Mouse (Mus musculus) Patski (cell line): Measurements from ENCODE around the gene Paics. TPM values are rescaled to one million over a fixed set of nuclear protein-coding genes. Genes with fewer than 3 reads are reported as not detected.
"Not testable (repeated sequence)": the region's sequence is repeated elsewhere in the genome, so short reads cannot be mapped to it uniquely, and the experiment has no call there.

ENCODE experiments used
- ATAC-seq: fragments of 100-300 bp; one replicate; pipeline ENCODE4 v1.8.0; 2021
- CTCF ChIA-PET: fragments of 350-600 bp; sonication (Branson Sonifier 250); formaldehyde crosslinking; loops from one replicate; lab custom pipeline; 2022; ENCODE audit warnings: inconsistent platforms; lab: Charles Lee
- POLR2A ChIA-PET: fragments of 350-600 bp; sonication (Branson Sonifier 250); formaldehyde crosslinking; loops from one replicate; lab custom pipeline; 2022; ENCODE audit warnings: antibody characterized with exemption, inconsistent platforms; lab: Charles Lee
- DNase-seq: peaks from one replicate; pipeline ENCODE4 v3.0.0-alpha.2; 2011; ENCODE audit warnings: low read depth, low spot score
- H3K27me3 ChIP-seq: fragments of 371-371 bp; one replicate; pipeline ENCODE4 v1.5.1; 2021
- CTCF ChIP-seq: fragments of 100-300 bp; IDR thresholded peaks from one replicate; pipeline ENCODE4 v1.5.1; 2021
- in situ Hi-C: fragments of 300-500 bp; cut with MboI; formaldehyde crosslinking; loops from 3 replicates; pipeline ENCODE4 v1.11.1; 2018; ENCODE audit warnings: low pct_unique_long_range_greater_than_20kb, mixed read lengths
- polyA plus RNA-seq: library from polyadenylated mRNA; unstranded; gene quantifications from one replicate; pipeline ENCODE4 v1.2.3, GENCODE M21; 2021

Gene Paics
- polyA plus RNA-seq, 1 experiment from 2014 or later: 335 TPM

- no peak for TF ChIP-seq CTCF
- H3K27me3 ChIP-seq: no peaks in the 10 kb centered on the region
- no peak for ATAC-seq
- POLR2A ChIA-PET: interaction anchor here (0.7 kb wide), 1 partner anchor 56 kb away, joined by 3 read pairs; no protein-coding TSS in a partner anchor
- in situ Hi-C loops: no loop called here
- CTCF ChIA-PET: interaction anchor here (1.2 kb wide), 2 partner anchors 8 to 79 kb away, joined by 3 read pairs; no protein-coding TSS in a partner anchor
- no peak for DNase-seq
Measured at GRCm38 (mm10) chr5:76962545-76962944, 11.4 kb downstream of the Paics start.

DNA sequence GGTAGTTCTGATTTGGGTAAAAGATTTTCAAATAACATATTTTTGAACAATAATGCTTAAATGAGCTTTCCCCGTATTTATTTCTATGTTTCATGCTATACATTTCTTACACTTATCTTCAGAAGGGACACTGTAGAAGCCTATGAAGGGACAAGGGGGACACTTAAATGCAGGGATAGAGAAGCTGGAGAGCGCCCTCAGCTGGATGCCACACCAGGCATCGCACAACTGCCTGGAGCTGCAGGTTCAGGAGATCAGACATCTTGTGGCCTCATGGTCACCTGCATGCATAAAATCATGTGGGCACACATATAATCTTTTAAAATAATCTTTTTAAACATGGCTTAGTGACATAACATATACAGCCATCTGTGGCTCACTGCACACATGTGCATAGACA lies 13.5 kb downstream of the Paics start:
- H3K27me3 ChIP-seq: no peaks in the 10 kb centered on the region
- DNase-seq: no peak
- ChIA-PET CTCF (interaction anchor here (0.8 to 1.8 kb wide), 9 partner anchors 10 to 42 kb away, joined by 3 to 6 read pairs (median 3); partner anchors contain the start of genes Paics and Srp72), POLR2A (no interaction called here)
- in situ Hi-C loops: no loop called here
- peak; percentile 37 for TF ChIP-seq CTCF
- no peak for ATAC-seq

- ChIA-PET POLR2A (no interaction called here), CTCF (interaction anchor here (1.2 to 1.5 kb wide), 3 partner anchors 13 to 46 kb away, joined by 3 to 4 read pairs (median 3); no protein-coding TSS in a partner anchor)
- DNase-seq (peak; percentile 50), ATAC-seq (peak; percentile 68)
- in situ Hi-C loops: no loop called here
- no peak for TF ChIP-seq CTCF
- H3K27me3 ChIP-seq: no peaks in the 10 kb centered on the region
Measured at GRCm38 (mm10) chr5:76969250-76969649, 18.1 kb downstream of the Paics start.

DNA sequence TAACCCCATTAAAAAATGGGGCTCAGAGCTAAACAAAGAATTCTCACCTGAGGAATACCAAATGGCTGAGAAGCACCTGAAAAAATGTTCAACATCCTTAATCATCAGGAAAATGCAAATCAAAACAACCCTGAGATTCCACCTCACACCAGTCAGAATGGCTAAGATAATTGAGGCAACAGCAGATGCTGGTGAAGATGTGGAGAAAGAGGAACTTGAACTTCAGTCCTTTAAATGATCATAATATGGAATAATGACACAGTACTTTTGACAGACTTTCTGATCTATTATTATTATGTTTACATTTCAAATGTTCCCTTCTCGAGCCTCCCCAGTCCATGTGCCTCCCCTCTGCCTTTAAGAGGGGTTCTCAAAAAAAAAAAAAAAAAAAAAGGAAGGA lies 20.0 kb downstream of the Paics start:
- not testable (repeated sequence) for ATAC-seq

GRCm38 (mm10) chr5:76973488-76973887 lies 22.4 kb downstream of the Paics start:
- CTCF ChIA-PET: interaction anchor here (1.3 kb wide), 1 partner anchor 9 kb away, joined by 5 read pairs; no protein-coding TSS in a partner anchor
- in situ Hi-C loops: no loop called here

More for the DNA sequence above, 20.0 kb downstream of the Paics start:
- in situ Hi-C loops, DNase-seq, H3K27me3 ChIP-seq, CTCF ChIA-PET: not testable (repeated sequence)
- POLR2A ChIA-PET: interaction anchor here (1.4 kb wide), 1 partner anchor 66 kb away, joined by 3 read pairs; no protein-coding TSS in a partner anchor

DNA sequence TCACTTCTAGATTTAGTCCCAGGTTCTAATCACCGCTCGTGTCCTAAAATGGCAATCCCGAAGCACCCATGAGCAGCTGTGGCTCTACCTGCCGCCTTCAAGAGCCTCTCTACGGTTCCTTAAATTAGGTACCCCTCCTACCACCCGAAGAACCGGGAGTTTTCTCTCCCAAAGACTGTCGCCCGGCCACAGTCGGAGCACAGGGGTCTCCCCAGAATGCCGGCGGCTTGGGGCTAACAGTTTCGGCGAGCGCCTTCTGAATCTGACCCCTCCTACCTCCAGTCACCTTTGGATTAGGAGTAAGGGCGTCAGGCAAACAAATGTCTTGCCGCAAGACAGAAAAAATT lies 23.1 kb downstream of the Paics start:
- in situ Hi-C loops: no loop called here
- TF ChIP-seq CTCF: no peak
- ATAC-seq (peak; percentile 5), DNase-seq (no peak)
- no peaks in the 10 kb centered on the region for H3K27me3 ChIP-seq
- POLR2A ChIA-PET: interaction anchor here (0.5 kb wide), 1 partner anchor 9 kb away, joined by 4 read pairs; no protein-coding TSS in a partner anchor
- CTCF ChIA-PET: interaction anchor here (1.3 kb wide), 1 partner anchor 10 kb away, joined by 5 read pairs; no protein-coding TSS in a partner anchor

More at GRCm38 (mm10) chr5:76973488-76973887, 22.4 kb downstream of the Paics start:
- ATAC-seq (no peak), DNase-seq (no peak)
- POLR2A ChIA-PET: no interaction called here
- H3K27me3 ChIP-seq: no peaks in the 10 kb centered on the region
- no peak for TF ChIP-seq CTCF

DNA sequence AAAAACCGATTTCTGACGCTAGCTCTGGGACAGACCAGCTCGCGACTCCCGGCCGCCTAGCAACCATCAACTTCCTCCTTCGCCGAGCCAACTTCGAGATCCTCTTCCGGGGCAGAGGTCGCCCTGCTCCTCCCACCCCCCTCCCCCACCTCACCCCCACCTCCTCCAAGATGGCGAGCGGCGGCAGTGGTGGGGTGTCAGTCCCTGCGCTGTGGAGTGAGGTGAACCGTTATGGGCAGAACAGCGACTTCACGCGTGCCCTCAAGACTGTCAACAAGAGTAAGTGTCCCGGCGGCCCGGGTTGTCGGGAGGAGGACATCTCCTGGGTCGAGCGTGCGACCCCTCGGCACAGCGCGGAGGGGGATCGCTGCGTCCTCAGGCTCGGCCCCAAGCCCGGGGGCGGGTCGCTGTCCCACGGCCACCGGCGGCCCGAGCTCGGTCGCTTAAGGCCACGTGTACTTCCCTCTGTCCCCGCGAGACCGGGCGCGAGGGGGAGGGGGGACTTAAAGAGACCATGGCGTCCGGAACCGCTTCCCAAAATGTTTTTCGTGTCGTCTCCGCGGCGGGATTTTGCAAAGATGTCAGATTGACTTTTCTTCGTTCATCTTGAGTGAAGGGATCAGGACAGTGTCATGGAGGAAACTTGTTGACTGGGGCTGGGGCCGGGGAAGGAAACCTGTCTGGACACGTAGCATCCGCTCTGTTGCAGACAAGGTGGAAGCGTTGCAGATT lies 23.6 kb downstream of the Paics start, which contains the start of gene Srp72:
Gene Srp72, plus strand, starts transcription at position 130 of the 732 bp plus-strand sequence.
- no peak for DNase-seq
- no peaks in the 10 kb centered on the region for H3K27me3 ChIP-seq
- POLR2A ChIA-PET: interaction anchor here (0.5 kb wide), 1 partner anchor 9 kb away, joined by 4 read pairs; no protein-coding TSS in a partner anchor
- no peak for TF ChIP-seq CTCF
- in situ Hi-C loops: no loop called here
- peak; percentile 91 for ATAC-seq
- CTCF ChIA-PET: interaction anchor here (0.8 to 1.3 kb wide), 3 partner anchors 10 to 50 kb away, joined by 3 to 5 read pairs (median 3); no protein-coding TSS in a partner anchor

- no peak for ATAC-seq
- H3K27me3 ChIP-seq: no peaks in the 10 kb centered on the region
- no peak for DNase-seq
- POLR2A ChIA-PET: no interaction called here
- CTCF ChIA-PET: interaction anchor here (0.8 to 1.5 kb wide), 4 partner anchors 9 to 83 kb away, joined by 3 read pairs; no protein-coding TSS in a partner anchor
- TF ChIP-seq CTCF: no peak
- in situ Hi-C loops: no loop called here
Measured at GRCm38 (mm10) chr5:76975736-76976135, 24.6 kb downstream of the Paics start.

DNA sequence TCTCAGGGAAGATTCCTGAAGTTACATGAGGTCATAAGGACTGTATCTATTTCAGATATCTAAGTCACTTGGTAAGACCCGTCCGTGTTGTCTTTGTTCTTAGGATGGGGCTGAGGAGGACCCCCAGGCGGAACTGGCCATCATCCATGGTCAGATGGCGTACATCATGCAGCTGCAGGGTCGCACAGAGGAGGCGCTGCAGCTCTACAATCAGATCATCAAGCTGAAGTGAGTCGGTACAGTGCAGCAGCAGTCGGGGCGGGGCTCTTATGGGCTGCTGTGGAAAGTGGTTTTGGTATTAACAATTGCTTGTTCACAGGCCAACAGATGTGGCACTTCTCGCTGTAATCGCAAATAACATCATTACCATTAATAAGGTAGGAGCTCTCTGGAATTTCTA lies 32.9 kb downstream of the Paics start:
- in situ Hi-C loops: no loop called here
- CTCF ChIA-PET: interaction anchor here (0.7 to 1.8 kb wide), 6 partner anchors 9 to 82 kb away, joined by 3 to 4 read pairs (median 4); no protein-coding TSS in a partner anchor
- H3K27me3 ChIP-seq: no peaks in the 10 kb centered on the region
- DNase-seq: no peak
- ATAC-seq: no peak
- POLR2A ChIA-PET: no interaction called here
- TF ChIP-seq CTCF: no peak

DNA sequence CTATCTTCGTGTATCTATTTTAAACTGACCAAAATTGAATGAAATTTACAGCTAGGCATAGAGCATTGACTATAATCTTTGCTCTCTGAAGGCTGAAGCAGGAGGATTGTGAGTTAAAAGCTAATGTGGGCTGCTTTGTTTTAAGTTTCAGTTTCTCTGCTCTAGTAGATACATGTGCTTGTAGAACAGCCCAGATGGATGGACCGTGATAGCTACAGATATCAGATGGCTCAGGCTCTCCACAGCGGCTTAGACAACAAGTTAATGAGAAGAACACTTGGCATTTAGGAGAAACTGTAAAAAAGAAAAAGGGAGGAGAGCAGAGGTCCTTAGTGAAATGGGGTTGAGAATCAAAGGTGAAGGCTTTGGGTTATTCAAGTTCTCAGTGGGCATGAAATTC lies 39.7 kb downstream of the Paics start:
- TF ChIP-seq CTCF: no peak
- POLR2A ChIA-PET: interaction anchor here (0.7 kb wide), 1 partner anchor 12 kb away, joined by 3 read pairs; no protein-coding TSS in a partner anchor
- no peak for DNase-seq
- no peaks in the 10 kb centered on the region for H3K27me3 ChIP-seq
- no peak for ATAC-seq
- in situ Hi-C loops: no loop called here
- CTCF ChIA-PET: interaction anchor here (0.8 to 5.7 kb wide), 4 partner anchors 7 to 84 kb away, joined by 3 to 23 read pairs (median 7); partner anchors contain the start of genes Paics and Ppat
